Mouse (Mus musculus): ENCODE data around the gene Akt1. TPM values are rescaled to one million over a fixed set of nuclear protein-coding genes. Genes with fewer than 3 reads are reported as not detected.

The Akt1 gene
- polyA plus RNA-seq, 1 experiment from 2014 or later = 61.1 TPM

GRCm38 (mm10) chr12:112679027-112679996, 4.6 kb upstream of the Akt1 start:
- H3K4me2 ChIP-seq (replicated peaks) = peak overlapping the region; percentile 93
- peaks cover 40% of the 10 kb centered on the region for H3K4me1 ChIP-seq (replicated peaks)
- WGBS = 4% methylated on average over 72 of the region's 87 CpGs
- ATAC-seq = peak; percentile 54
- H3K36me3 ChIP-seq = no peaks in the 10 kb centered on the region
- no peaks in the 10 kb centered on the region for H3K9me3 ChIP-seq
- peak overlapping the region; percentile 66 for H3K9ac ChIP-seq (replicated peaks)
- H3K27me3 ChIP-seq = peaks cover 46% of the 10 kb centered on the region
- no peak overlapping the region for H3K27ac ChIP-seq
- peak overlapping the region; percentile 57 for H3K4me3 ChIP-seq (replicated peaks)

GRCm38 (mm10) chr12:112678555-112679026, 3.9 kb upstream of the Akt1 start, which contains the start of gene Zbtb42:
Gene Zbtb42 (plus strand): TSS chr12:112678828.
- Histone ChIP-seq H3K27me3 (peaks cover 46% of the 10 kb centered on the region), H3K4me3 (replicated peaks) (peak within 1 kb of the TSS; percentile 57), H3K9ac (replicated peaks) (peak within 1 kb of the TSS; percentile 66), H3K9me3 (no peaks in the 10 kb centered on the region), H3K36me3 (no peaks in the 10 kb centered on the region), H3K27ac (peak within 1 kb of the TSS; percentile 6; the same call in 1 of the 2 replicates), H3K4me1 (replicated peaks) (peaks cover 39% of the 10 kb centered on the region), H3K4me2 (replicated peaks) (peak within 1 kb of the TSS; percentile 93)
- WGBS = under 1% methylated on average over 37 of the region's 60 CpGs
- ATAC-seq = 0 out of 2 replicates have a peak, but pooled peaks have one; percentile 2

DNA sequence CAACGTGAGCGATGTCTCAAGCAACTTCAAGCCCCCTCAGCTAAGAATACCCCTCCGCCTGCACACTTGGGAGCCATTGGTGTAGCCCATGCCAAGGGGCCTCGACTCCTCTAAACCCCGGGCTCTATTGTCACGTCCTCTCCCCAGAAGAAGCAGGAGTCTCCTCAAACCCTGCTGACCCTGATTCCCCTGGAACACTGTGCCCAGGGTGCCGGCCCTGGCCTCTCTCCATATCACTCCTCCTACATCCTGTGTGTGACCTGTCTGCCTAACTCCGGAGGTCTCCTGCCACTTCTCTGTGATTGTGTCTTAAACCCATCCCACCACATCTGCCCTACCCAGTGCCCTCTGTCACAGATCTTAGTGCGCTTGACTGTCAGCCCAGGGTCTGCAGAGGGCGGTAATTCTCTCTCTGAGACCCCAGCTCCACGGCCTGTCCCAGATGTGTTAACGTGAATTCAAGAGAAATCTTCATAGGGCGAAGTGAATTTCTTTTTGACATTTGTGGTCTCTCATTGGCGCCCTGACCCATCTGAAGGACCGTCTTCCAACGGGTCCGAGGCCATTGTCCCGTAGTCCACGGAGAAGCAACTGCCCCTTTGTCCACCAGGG, 3.4 kb upstream of the Akt1 start:
- Histone ChIP-seq H3K27ac (peak overlapping the region; percentile 6; the same call in 1 of the 2 replicates), H3K9me3 (no peaks in the 10 kb centered on the region), H3K4me2 (replicated peaks) (peak overlapping the region; percentile 93), H3K4me1 (replicated peaks) (peaks cover 38% of the 10 kb centered on the region), H3K4me3 (replicated peaks) (peak overlapping the region; percentile 57), H3K9ac (replicated peaks) (peak overlapping the region; percentile 66; the same call in 1 of the 2 replicates), H3K36me3 (no peaks in the 10 kb centered on the region), H3K27me3 (peaks cover 46% of the 10 kb centered on the region)
- 16% methylated on average over 19 of the region's 19 CpGs for WGBS
- no peak for ATAC-seq

DNA sequence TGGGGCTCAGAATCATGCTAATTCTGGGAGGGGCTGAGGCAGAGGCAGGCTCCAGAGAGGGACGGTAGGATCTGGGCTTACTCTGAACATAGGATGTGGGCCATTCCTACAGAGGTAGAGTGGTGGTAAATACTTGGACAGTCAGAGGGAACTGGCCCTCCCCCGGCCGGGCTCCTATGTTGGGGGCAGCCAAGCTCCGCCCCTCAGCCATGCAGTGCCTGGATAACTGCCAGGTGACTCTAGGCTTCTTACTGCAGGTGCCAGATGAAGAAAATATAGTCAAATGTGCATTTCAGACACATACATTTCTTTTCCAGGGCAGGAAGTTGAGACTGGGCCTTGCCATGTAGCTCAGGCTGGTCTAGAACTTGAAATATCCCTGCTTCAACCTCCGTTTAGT, 2.4 kb upstream of the Akt1 start:
- H3K27me3 ChIP-seq = peaks cover 43% of the 10 kb centered on the region
- 67% methylated on average over 5 of the region's 5 CpGs for WGBS
- no peaks in the 10 kb centered on the region for H3K9me3 ChIP-seq
- H3K4me2 ChIP-seq (replicated peaks) = no peak overlapping the region
- no peak overlapping the region for H3K4me3 ChIP-seq (replicated peaks)
- no peaks in the 10 kb centered on the region for H3K36me3 ChIP-seq
- no peak overlapping the region for H3K27ac ChIP-seq
- no peak overlapping the region for H3K9ac ChIP-seq (replicated peaks)
- no peak for ATAC-seq
- peaks cover 48% of the 10 kb centered on the region for H3K4me1 ChIP-seq (replicated peaks)

DNA sequence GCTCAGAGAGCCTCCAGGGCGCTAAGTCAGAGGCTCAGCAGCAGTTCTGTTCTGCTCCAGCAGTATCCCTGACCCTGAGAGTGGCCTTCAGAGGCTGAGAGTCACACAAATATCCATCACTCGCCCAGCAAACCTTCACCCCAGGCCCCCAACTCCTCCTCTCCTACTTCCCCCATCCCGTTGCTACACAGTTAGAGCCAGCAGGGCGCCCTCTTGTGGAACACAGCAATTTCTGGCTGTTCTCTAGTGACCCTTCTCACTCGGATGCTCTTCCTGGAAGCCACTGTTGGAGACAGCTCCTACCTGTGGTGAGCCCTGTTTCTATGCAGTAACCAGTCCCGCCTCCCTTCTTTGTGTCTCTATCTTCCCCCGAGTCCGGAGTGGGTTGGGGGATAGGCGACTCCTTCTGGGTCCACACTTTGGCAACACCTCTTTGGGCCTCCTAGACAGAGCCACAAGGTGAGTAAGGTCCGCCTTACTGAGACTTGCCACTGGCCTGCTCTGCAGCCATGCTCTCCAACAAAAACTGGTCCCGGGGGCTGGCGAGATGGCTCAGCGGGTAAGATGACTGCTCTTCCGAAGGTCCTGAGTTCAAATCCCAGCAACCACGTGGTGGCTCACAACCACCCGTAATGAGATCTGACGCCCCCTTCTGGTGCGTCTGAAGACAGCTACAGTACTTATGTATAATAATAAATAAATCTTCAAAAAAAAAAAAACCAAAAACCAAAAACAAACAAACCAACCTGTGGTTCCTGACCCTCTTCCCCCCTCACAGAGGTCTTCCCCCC, 756 bp upstream of the Akt1 start:
- no peaks in the 10 kb centered on the region for H3K9me3 ChIP-seq
- peak overlapping the region; percentile 100; the same call in 1 of the 2 replicates for H3K9ac ChIP-seq (replicated peaks)
- H3K4me3 ChIP-seq (replicated peaks) = peak overlapping the region; percentile 95
- H3K4me2 ChIP-seq (replicated peaks) = peak overlapping the region; percentile 94
- peaks cover 10% of the 10 kb centered on the region for H3K36me3 ChIP-seq
- H3K27me3 ChIP-seq = peaks cover 30% of the 10 kb centered on the region
- H3K4me1 ChIP-seq (replicated peaks) = peaks cover 64% of the 10 kb centered on the region
- WGBS = 16% methylated on average over 18 of the region's 18 CpGs
- H3K27ac ChIP-seq = peak overlapping the region; percentile 95
- ATAC-seq = peak; percentile 44

DNA sequence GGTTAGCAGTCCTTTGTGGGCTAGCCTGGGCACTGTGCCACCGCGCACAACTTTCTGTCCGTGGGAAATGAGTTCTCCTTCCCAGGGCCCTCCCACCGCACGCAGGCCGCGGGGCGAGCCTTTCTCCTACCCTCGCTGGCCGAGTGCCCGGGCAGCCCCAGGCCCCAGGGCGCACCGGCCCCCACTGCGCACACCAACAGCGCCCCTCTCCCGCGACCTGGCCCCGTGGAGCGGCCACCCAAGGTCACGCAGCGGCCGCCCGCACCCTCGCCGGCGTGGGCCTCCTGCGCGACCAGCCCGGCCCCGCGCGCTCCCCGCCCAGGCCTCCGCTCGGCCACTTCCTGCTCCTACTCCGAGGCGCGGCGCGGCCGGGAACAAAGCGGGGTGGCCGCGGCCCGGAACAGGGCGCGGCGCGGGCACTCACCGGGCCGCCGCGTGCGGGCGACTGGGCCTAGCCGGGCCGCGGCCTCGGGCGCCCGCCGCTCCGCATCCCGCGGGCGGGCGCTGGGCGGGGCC, 1.1 kb downstream of the Akt1 start:
- Histone ChIP-seq H3K36me3 (peaks cover 28% of the 10 kb centered on the region), H3K4me2 (replicated peaks) (peak overlapping the region; percentile 94), H3K4me3 (replicated peaks) (peak overlapping the region; percentile 95), H3K9me3 (no peaks in the 10 kb centered on the region), H3K27me3 (peaks cover 12% of the 10 kb centered on the region), H3K9ac (replicated peaks) (peak overlapping the region; percentile 100), H3K27ac (peak overlapping the region; percentile 95), H3K4me1 (replicated peaks) (peaks cover 68% of the 10 kb centered on the region)
- WGBS = under 1% methylated on average over 44 of the region's 68 CpGs
- peak; percentile 7 for ATAC-seq

DNA sequence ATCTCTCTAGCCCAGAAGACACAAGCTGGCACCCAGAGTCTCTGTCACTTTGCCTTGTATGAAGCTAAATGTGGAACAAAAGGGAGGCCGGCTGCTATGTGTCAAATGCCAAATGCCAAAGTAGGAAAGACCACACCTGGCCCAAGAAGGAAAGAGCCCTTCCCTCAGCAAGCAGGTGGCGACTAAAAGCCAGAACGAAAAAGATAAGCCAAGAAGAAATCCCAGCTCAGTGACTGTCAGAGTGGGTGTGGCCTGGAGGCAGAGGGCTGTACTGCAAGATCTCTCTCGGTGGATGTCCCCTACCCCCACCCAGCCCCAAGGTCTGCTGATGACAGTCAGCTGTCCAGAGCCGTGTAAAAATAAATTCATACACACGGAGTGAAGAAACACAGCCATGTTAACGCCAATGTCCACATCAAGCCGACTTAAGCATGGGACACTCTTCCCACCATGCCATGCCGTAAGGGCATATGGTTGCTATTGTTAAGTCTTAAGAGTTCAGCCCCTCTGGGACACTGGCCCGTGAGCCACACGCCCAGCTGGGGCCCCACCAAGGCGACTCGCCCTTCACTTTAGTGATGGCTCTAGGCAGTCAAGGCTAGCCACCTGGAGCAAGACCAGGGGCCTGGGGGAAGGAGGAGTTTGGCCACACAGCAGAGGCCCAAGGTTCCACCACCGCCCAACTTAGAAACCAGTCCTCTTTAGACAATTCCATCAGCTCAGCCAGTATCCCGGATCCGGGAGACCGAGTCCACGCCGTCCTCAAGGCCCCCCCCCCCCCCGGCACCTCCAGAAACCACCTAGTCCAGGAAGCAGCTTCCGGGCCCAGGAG, 1.7 kb downstream of the Akt1 start:
- ATAC-seq = peak; percentile 46
- Histone ChIP-seq H3K4me3 (replicated peaks) (peak overlapping the region; percentile 95), H3K4me1 (replicated peaks) (peaks cover 68% of the 10 kb centered on the region), H3K27me3 (peaks cover 6% of the 10 kb centered on the region), H3K27ac (peak overlapping the region; percentile 95), H3K9me3 (no peaks in the 10 kb centered on the region), H3K36me3 (peaks cover 35% of the 10 kb centered on the region), H3K9ac (replicated peaks) (peak overlapping the region; percentile 100), H3K4me2 (replicated peaks) (peak overlapping the region; percentile 94)
- WGBS = 6% methylated on average over 21 of the region's 21 CpGs

DNA sequence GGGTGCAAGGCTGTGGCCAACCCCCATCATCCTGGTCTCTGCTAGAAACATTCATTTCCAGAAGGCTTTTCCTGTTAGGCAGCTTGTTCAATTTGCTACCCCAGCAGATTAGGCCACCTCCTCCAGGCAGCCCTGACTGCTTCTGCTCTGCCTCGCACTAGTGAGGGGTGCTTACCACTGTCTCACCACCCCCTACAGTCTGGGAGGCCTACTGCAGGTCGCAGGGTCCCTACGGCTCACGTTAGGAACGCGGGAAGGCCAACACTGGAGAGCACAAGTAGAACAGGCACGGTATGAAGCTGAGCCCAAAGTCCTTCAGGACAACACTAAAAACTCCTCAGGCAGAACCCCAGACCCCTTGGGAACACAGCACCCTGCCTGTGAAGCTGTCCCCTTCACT, 2.8 kb downstream of the Akt1 start:
- H3K36me3 ChIP-seq = peaks cover 43% of the 10 kb centered on the region
- no peak for ATAC-seq
- H3K4me2 ChIP-seq (replicated peaks) = peak overlapping the region; percentile 94
- peak overlapping the region; percentile 100; the same call in 1 of the 2 replicates for H3K9ac ChIP-seq (replicated peaks)
- WGBS = 84% methylated on average over 7 of the region's 7 CpGs
- peak overlapping the region; percentile 95; the same call in 1 of the 2 replicates for H3K4me3 ChIP-seq (replicated peaks)
- no peak overlapping the region for H3K27ac ChIP-seq
- no peaks in the 10 kb centered on the region for H3K9me3 ChIP-seq
- H3K27me3 ChIP-seq = no peaks in the 10 kb centered on the region
- H3K4me1 ChIP-seq (replicated peaks) = peaks cover 77% of the 10 kb centered on the region

DNA sequence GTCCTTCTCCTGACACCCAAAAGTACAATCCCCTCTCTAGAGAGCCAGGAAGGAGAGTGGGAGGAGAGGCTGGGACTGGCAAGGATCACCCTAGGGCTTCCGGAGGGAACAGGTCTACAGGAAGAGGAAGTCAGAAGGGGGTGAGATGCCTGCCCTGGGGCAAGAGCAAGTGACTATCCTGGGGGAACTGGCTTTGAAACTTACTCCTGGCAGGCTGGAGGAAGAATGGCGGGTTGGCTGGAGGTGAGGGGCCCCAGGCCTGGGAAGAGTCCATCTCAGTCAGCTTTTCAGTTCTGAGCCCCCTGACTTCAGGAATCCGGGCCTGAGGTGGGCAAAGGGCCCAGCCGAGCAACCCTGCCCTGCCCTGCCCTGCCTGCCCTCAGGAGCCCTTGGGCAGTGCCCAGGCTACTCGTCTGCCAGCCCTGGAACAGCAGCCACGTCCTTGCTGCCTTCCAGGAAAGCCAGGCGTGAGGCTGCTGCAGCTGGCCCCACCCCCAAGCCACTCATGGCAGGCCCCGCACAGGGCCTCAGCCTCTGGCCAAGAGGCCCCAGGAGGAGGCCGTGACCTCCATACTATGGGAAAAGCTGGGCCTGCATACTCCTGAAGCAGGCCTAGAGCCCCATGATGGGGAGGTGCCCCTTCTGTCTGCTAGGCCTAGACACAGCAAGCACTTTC, 3.8 kb downstream of the Akt1 start:
- Histone ChIP-seq H3K9ac (replicated peaks) (peak overlapping the region; percentile 29; the same call in 1 of the 2 replicates), H3K4me2 (replicated peaks) (no peak overlapping the region; the same call in 1 of the 2 replicates), H3K36me3 (peaks cover 52% of the 10 kb centered on the region), H3K4me1 (replicated peaks) (peaks cover 88% of the 10 kb centered on the region), H3K27ac (no peak overlapping the region), H3K9me3 (no peaks in the 10 kb centered on the region), H3K27me3 (no peaks in the 10 kb centered on the region), H3K4me3 (replicated peaks) (0 out of 2 replicates have a peak overlapping the region, but pooled peaks have one; percentile 95)
- ATAC-seq = no peak
- 57% methylated on average over 9 of the region's 9 CpGs for WGBS

GRCm38 (mm10) chr12:112667619-112668297, 6.9 kb downstream of the Akt1 start:
- Histone ChIP-seq H3K36me3 (peaks cover 64% of the 10 kb centered on the region), H3K4me2 (replicated peaks) (no peak overlapping the region), H3K27me3 (no peaks in the 10 kb centered on the region), H3K9me3 (no peaks in the 10 kb centered on the region), H3K4me1 (replicated peaks) (peaks cover 98% of the 10 kb centered on the region), H3K4me3 (replicated peaks) (no peak overlapping the region), H3K9ac (replicated peaks) (peak overlapping the region; percentile 2; the same call in 1 of the 2 replicates), H3K27ac (peak overlapping the region; percentile 56)
- 85% methylated on average over 10 of the region's 10 CpGs for WGBS
- ATAC-seq = no peak

All from midbrain, embryonic 13.5 days (tissue).